ENCODE assay signal across 1 mouse cellular context in the genomic region with DNA sequence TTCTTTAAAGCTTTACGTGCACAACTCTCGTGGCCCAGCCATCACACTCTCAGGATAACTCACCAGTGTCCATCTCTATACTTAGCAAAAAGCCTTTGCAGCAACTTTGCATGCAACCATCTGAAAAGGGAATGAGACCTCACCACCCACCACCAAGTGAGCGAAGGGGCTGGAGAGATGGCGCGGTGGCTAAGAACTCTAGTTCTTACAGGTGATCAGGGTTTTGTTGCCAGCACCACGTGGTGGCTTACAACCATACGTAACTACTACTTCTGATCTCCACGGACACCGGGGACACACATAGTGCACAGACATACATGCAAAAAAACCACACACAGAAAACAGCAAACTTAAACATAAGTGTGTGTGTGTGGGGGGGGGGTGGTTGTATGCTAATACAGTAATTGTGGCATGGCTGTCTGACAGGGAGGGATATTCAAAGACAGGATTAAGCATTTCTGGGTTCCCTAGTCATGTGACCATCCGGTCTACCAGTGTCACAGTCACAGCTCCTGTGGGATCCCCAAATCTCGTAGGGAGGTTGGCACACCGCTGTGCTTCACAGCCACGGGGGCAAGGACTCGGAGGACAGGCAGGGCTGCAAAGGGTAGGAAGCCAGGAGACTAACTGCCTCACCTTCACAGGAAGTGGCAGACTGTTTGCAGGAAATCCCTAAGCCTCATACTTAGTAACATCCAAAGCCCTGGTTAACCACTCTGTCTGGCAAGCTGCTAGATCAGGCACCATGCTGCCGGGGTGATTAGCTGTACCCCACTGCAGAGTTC.
TF ChIP-seq lines count a peak whose summit lies in the region.

No protein-coding gene starts in this region.

TF ChIP-seq in MEL, 35 proteins besides CTCF, POLR2A, EP300 and RAD21:
- peak; percentile 59 for TF ChIP-seq USF1 (IDR thresholded peaks at IDR 0.05; ENCODE audit: low read depth, low read length)
- no peak for TF ChIP-seq SMC3 (IDR thresholded peaks at IDR 0.05; ENCODE audit: low read depth, low read length)
TF ChIP-seq in MEL: peak in this region for 1.
